Mouse (Mus musculus): ENCODE data around the gene Tmem150a.

Tmem150a gene

GRCm38 (mm10) chr6:72352636-72353405, 2.4 kb upstream of the Tmem150a start:
- no peak for DNase-seq

- no peak for DNase-seq
Measured at GRCm38 (mm10) chr6:72354025-72354424, 1.2 kb upstream of the Tmem150a start.

DNA sequence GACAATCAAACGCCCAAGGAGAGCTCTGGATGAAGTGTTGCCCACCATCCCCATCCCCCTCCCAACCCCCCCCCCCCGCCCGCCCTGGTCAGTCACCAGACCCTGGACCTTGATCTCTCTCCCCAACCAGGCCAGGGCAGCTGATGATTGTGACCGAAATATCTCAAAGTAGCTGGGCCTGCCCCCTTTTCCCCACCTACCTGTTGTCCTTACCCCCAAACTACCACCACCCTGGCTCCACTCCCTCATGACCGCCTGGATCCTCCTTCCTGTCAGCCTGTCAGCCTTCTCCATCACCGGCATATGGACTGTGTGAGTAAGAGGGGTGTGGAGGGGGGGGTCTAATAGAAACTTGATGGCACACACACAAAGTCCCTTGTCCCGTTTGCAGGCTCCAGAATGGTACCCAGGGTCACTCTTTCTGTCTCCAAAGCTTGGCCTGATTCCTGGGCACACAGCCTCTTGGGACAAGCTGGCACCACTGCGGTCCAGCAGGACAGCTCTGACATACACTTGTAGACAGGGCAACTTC, 820 bp downstream of the Tmem150a start:
- peak; percentile 61 for DNase-seq

DNA sequence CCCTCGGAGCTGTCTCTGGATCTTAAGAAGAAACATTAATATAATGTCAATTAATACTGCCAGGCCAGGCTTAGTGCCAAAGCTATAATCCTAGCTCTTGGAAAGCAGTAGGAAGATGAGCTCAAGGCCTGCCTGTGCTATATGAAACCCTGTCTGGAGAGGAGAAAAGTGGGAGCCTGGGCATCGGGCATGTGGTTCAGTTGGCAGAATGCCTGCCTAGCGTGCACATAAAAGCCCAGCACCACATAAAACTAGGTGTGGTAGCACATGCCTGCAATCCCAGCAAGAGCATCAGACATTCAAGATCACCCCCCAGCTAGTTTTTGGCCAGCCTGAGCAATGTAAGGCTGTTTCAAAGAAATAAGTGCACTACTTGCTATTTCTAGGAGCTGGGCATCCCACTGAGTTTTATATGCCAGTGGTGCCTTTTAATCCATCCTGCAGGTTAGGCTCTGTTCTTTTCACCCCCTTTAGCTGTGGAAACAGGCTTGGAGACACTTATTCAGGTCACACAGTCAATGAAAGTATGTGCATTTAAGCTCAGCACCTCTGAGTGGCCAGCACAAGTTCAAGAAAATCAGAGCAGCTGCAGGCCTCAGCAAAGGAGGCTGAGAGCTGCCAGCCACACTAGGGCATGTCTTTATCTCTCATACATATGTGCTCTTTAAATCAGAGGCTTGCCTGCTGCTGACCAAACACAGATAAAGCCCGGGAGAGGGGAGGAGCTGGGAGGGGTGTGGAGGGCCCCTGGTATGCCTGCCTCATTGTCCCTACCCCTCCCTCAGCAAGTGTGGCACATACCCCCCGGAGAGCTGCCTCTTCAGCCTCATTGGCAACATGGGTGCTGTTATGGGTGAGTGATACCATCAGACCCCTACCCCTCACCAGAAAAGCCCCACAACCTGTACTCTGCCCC, 2.2 kb downstream of the Tmem150a start:
- DNase-seq = peak; percentile 44

GRCm38 (mm10) chr6:72358086-72358764, 3.0 kb downstream of the Tmem150a start:
- DNase-seq = peak; percentile 28

DNA sequence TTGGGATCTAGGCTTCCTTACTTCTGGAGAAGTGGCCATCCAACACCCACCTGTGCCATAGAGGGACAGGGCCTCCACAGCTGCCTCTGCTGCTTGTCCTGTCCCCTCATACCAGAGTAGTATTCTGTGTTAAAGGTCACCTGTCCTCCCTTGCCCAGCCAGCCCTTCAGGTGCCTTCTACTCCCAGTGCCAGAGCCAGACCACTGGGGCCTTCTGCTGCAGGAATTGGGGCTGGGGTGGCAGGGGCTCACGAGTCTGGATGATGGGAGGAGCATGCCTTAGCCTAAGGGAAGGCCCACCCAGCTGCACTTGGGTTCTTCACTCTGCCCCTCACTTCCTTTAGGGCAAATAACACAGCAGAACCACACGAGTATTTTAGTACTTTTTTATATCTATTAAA, 4.1 kb downstream of the Tmem150a start:
- DNase-seq = peak; percentile 29

DNA sequence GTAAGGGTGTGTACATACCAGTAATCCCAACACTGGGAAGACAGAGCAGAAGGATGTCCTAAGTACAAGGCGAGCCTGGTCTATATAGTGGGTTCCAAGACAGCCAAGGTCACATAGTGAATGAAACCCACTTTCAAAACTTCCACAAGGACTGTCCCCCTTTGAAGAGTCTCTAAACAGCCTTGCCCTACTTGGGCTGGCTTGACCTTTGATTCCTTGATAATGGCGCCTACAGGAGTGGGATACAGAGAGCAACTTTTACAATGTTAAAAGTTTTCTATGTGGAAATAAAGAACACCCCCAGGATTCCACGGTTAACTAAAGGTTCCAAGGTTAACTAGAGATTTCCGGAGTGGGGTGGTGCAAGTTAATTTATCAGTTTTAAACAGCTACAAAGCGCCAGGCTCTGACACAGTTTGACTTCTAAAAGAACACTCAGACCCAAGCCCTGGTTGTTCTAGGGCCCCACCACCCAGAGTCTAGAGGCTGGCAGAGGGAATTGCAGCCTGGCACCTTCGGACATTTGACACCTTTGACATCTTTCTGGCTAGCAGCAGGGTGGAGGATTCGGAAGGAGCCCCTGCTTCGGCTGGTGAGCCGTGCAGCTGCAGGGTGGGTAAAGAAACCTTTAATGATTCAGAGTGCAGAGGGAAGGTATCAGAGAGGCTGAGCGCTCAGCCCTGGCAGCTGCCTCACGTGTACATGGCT, 4.8 kb downstream of the Tmem150a start:
- no peak for DNase-seq

DNA sequence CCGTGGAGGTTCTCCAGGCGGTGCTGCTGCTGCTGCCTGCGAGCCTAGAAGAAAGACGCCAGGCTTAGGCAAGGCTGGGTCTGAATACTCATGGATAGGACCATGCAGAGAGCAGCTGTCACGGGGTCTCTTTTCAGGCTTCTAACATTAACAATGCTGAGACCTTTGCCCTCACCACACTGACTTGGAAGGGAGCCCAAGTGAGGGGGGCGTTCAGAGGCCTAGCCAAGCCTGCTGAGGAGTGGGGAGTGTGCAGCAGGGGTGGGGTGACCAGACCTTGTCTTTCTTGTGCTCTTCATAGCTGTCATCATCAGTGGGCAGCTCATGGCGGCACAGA, 5.3 kb downstream of the Tmem150a start:
- DNase-seq = peak; percentile 50

DNA sequence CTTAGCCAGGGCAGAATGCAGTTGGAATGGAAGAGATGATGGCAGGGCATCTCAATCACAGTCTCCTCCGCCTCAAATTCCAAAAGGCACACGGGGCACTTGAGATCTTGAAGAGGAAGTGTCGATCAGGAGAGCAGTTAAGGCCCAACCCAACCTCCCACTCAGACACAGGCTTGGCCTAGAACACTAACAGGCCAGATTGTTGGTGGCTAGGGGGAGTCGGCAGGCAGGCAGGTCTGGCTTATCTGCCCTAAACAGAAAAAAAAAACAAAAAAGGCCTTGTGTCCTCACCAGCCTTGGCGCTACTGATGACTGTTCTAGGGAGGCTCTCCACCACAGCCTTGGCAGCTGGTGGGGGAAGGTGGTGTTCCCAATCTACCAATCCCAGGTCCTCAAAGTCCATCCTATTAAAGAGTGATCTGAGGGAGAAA, 5.9 kb downstream of the Tmem150a start:
- peak; percentile 30 for DNase-seq

DNA sequence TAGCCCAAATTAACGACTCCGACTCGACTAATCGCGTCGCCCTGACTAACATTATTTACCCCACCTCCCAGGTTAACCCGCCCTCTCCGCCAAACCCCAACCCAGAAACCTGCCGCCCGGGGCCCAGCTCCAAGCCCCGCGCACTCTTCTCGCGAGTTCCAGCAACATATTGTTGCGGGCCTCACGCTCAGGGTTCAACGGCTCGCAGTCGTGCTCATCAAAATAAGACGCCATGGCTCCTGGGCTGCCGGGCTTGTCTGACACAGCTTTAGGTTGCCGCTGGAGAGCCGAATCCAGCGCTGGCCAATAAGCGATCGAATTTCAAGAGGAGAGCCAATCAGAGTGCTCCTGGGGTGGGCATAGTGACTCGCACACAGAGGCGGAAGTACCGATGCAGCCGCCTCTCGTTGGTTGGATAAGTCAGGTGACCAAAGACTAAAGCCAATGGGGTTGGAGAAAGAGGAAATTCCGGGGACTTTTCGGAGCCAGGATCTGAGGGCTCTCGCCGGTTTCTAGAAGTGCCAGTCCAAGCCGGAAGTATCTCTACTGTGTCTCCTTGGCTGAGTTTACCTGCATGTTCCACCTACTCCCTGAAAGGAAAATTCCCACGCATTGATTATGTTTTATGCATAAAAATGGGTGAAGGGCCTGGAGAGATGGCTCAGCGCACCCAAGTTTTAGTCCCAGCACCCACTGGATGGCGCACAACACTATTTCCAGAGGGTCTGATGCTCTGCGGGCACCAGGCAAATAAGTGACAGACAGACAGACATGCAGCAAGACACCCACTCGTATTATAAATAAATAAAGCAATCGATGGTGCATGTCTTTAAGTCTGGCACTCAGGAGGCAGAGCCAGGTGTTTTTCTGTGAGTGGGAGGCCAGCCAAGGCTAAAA, 7.1 kb downstream of the Tmem150a start:
- peak; percentile 98 for DNase-seq

DNA sequence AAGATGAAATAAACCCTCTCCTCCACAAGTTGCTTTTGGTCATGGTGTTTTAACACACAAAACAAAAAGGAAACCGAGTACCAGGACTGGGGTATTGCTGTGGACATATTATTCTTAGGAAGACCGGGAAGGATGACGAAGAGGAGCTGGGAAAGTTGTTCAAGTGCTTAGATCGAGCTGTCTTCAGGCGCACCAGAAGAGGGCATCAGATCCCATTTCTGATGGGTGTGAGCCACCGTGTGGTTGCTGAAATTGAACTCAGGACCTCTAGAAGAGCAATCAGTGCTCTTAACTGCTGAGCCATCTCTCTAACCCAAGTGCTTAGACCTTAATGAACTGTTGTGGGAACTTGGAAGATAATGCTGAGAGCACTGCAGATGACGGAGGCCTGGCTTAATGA, 8.8 kb downstream of the Tmem150a start:
- no peak for DNase-seq

DNA sequence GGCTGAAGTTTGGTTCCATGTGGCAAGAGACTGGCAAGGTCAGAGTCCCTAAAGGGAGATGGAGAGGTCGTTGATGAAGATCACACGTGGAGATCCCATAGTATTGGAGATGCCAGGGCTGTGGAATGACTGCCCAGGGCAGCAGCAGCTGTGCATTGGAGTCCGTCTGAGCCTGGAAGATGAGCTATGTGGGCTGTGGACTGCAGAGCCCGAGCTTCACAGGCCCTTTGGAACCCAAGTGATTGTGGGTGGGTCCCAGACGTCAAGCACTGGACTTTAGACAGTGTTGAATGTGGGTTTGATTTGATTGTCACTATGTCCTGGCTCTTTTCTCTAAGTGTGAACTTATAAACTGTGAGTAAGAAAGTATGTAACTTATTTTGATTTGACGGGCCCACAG, 9.7 kb downstream of the Tmem150a start:
- no peak for DNase-seq

- no peak for DNase-seq
Measured at GRCm38 (mm10) chr6:72366304-72366703, 11.1 kb downstream of the Tmem150a start.

DNA sequence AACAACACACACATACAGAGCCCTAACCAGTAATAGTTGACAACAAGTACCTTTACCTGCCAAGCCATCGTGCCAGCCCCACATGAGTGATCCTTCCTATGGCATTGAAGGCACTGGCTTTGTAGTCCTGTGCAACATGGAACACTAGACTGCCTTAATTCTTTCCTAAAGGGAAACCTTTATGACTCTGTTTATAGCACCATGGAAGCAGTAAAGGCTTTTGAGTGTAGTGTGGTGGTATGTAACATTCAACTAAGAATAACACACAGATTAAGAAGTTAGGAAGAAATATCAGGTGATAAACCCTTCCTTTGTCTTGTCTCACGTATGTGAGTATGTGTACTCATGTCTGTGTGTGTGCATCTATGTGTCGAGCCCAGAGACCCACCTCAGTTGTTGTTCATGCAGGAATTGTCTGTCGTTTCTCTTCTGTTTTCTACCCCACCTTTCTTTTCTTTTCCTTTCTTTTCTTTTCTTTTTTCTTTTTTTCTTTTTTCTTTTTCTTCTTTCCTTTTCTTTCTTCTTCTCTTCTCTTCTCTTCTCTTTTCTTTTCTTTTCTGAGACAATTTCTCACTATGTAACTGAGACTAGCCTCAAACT, 11.7 kb downstream of the Tmem150a start, which contains the start of gene Rnf181:
Rnf181 (minus strand) TSS at position 113 of the 600 bp plus-strand sequence.
- DNase-seq = no peak

GRCm38 (mm10) chr6:72367460-72367974, 12.3 kb downstream of the Tmem150a start:
- no peak for DNase-seq

DNA sequence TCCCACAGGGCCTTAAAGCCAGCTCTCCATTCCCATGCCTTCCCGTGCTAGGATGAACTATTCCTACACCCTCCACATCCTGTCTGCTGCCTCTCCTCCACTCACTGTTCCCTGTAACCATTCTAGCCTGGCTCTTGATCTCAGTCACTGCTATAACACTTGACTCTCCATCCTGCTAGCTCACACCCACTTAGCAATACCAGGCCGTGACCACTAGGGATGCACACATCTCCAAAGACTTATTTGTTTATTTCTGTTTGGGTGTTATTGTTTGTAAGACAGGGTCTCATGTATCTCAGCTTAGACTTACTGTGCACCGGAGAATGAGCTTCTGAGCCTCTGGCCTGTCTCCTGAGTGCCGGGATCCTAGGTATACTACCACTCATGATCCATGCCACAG, 14.3 kb downstream of the Tmem150a start:
- DNase-seq = no peak

GRCm38 (mm10) chr6:72370091-72370490, 14.8 kb downstream of the Tmem150a start:
- DNase-seq = no peak

GRCm38 (mm10) chr6:72371147-72371546, 15.9 kb downstream of the Tmem150a start:
- no peak for DNase-seq

- DNase-seq = no peak
Measured at GRCm38 (mm10) chr6:72371571-72371970, 16.3 kb downstream of the Tmem150a start.

DNA sequence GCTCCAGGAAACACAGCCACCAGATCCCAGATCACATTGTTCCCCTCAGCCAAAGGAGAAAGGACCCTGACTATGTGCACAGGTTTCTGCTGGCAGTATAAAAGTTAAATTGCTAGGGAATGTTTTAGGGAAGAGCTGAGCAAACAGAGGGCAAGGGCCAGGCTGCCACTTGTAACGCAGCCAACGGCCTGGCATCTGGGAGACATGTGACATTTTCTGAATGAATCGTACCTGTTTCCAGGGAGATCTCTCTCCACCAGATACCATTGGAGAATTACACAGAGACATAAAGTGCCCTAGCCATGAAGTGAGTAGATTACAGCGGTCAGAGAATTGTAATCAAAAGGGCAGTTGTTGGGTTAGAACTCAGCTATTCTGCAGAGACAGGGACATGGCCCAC, 17.9 kb downstream of the Tmem150a start:
- DNase-seq = no peak

GRCm38 (mm10) chr6:72374206-72374605, 19.0 kb downstream of the Tmem150a start:
- no peak for DNase-seq
